Mouse (Mus musculus) heart, adult 18-20 months (tissue): Measurements from ENCODE around the gene Sdf4. TPM values are rescaled to one million over a fixed set of nuclear protein-coding genes. Genes with fewer than 3 reads are reported as not detected.

ENCODE experiments used
- DNase-seq, 2 experiments: peaks; one replicate each; pipeline ENCODE4 v3.0.0; 2021 to 2022; ENCODE audit warnings: mixed read lengths in 1 of 2
- total RNA-seq, 2 experiments: library from RNA; stranded (reverse); gene quantifications; 2 replicates each; pipeline ENCODE4 v1.2.3; 2021

Gene Sdf4
- total RNA-seq, 2 experiments from 2014 or later: 82.1 to 89.0 TPM

DNA sequence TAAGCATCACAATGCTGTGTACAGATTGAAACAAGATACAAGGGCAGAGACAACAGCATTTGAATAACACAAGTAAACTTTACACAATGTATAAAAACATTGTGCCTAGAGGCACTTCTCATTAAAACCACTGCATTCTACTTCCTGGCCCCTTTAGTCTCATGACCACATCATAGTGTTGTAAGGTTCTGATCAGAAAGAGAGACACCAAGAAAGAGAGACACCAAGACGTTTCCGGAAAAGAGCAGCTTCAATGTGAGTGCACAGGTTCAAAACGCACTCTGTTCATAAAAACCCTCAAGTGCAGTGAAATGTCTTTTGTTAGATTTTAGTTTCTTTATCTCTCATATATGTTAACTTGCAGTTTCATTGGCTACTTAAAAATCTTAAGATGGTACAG is 11.4 kb downstream of the Sdf4 start:
- DNase-seq: no peak

DNA sequence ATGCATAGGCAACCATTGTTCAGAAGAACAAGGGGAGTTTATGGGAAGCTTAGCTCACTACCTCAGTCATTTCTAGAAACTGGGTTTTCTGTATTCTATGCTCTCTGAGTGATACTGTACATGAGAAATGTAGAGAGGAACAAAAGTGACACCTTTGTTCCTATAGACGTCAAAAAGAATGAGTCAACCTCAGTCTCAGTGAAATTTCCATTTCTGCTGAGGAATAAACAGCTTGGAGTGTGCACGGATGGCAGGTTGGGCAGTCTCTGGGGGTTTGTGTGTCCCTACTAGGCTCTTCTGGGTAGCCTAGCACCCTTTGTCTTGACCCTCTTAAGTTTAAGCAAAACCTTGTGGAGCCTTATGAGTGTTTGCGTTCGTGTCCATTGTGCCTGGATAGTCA is 15.7 kb downstream of the Sdf4 start:
- DNase-seq: no peak

DNA sequence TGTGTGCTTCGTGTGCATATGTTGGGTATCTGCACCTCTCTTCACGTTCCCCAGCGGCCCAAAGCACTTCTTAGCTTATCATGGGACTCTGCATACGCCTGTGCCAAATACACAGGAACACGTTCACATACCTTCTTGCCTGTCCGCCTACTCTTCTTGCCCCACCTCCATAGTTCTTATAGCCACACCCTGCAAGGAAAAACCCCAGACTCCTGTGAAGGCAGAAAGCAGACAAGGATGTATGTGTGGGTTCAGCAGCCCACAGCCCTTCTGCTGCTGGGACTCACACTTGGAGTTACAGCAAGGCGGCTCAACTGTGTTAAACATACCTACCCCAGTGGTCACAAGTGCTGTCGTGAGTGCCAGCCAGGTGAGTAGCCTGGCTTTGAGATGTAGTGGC is 21.0 kb downstream of the Sdf4 start, which contains the start of gene Tnfrsf4:
Gene Tnfrsf4, plus strand, starts transcription at position 207 of the 400 bp plus-strand sequence.
- DNase-seq: no peak

DNA sequence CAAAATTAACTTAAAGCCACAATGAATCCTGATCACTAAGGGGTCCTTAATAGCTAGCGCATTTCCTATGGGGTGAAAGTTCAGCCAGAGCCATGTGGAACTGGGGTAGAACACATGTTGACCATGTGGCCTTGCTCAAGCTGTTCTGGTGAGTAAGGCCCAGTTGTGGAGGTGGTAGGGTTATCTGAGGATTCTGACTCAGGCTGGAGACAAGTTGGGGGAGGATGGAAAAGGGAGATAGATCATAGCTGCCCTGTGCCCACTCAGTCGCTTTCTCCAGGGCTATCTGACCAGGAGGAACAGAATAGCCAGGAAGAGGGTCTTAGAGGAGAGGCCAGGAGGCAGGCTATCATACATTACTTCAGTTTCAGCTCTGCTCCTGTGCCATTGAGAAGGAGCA is 21.8 kb downstream of the Sdf4 start:
- DNase-seq: no peak

DNA sequence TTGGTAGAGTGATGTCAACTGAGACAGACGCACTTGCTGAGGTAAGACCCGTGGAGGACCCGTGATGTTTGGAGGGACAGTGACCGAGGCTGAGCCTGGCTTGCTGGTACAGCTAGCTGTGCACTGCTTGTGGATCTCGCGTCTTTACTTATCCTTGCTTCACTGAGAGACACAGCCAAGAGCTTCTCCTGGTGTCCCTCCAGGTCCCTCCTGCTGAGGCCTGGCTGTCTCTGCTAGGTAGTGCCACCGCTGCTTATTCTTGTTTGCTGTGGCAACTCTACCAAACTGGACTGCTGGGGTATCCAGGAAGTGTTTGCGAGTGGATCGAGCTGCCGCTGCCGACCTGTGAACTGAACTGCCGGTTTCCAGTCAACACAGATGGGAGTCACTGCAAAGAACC is 27.1 kb downstream of the Sdf4 start:
- no peak for DNase-seq

DNA sequence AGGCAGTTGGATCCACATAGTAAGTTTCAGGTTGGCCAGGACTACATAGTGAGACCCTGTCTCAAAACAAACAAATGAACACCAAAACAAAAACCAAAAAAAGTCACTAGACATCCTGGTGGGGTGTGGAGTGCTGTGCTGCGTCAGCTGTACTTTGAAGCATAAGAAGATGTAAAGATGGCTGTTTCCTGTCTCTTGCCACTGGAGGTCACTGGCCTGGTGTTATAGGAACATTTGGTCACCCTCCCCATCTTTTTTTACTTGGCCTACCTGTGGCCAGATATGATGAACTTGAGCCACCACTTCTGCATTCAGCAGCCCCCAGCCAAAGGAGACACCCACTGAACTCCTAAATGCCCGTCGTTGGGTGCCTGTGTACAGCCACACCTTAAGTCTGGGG is 28.7 kb downstream of the Sdf4 start:
- no peak for DNase-seq

DNA sequence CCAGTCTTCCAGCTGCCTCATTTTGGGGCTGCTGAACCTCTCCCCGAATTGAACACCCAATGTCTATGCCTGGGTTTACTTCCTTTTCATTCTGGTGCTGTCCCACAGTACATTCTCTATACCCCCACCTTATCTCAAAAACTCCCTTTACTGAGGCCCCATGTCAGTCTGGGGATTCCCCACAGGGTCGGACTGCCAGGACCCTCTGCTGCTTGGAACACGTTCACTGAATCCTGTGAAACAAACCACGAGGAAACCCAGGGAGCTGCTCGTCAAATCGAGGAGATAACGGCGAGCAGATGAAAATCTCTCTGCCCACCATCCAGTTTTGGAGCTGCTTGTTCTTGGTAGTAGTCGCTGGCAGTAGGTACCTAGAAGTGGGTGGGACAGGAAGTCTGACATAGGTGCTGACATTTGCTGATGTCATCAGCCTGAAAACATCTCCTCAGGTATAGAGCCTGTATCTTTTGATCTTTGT is 29.3 kb downstream of the Sdf4 start:
- no peak for DNase-seq

DNA sequence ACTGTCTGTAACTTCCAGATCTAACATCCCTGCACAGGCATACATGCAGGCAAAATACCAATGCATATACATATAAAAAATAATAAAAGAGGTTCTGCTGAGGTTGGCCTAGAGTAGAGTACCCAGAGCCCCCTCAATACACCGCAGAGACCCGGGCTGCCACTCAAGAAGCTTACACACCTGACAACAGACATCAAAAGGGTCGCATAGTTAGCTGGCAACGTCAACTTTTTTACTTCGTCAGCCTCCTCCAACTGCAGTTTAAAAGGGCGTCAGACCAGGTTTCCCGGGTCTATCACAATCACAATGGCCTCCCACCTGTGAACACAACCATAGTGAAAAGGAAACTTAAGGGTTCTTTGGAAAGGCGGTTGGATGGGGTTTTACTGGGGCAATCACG is 30.8 kb downstream of the Sdf4 start:
- no peak for DNase-seq

DNA sequence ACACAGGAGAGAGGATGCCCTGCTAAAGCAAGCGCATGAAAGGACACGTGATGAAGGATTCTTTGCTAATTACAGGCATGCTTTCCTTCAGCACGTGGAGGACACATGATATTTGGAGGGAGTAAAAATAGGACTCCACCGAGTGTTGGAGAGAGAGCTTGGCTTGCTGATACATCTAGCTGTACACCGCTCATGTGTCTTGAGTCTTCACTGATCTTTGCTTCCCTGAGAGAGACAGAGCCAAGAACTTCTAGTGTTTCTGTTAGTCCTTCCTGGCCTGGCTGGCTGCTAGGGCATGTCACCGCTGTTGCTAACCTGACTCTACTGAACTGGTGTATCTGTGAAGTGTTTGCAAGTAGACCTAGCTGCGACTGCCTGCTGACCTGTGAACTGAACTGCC is 31.5 kb downstream of the Sdf4 start:
- DNase-seq: peak; percentile 59 to 62

DNA sequence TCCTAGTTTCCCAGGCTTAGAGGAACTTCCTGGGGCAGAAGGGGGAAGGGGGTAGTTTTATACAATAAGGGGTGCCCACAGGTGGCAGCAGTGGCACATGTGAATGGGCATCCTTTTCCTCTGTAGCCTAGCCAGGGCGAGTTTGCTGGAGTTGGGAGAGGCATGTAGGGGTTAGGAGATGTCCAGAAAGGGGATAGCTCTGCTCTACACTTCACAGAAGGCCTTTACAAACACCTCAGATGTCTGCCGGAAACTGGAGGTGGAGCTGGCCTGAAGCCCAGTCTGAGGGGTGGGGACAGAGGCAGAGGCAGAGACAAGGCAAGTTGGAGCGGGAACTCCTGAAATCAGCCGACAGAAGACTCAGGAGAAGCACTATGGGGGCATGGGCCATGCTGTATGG is 33.3 kb downstream of the Sdf4 start, which contains the start of gene Tnfrsf18:
Gene Tnfrsf18, plus strand, starts transcription at position 152 of the 400 bp plus-strand sequence.
- DNase-seq: peak; percentile 52 to 59

DNA sequence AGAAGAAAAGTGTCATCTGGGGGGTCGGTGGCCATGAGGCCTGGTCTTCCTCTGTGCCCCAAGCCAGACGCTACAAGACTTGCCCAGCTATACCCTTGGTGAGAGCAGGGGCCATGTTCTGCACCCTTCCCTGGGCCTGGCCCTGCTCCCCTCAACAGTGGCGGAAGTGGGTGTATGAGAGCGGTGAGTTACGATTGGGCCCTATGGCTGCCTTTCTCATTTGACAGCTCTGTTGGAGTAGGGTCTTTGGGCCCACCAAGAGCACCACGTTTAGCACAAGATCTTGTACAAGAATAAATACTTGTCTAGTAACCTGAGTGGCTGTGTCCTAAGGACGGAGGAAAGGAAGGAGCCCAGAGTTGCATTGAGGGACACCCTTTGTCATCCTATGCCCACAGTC is 35.9 kb downstream of the Sdf4 start:
- no peak for DNase-seq

DNA sequence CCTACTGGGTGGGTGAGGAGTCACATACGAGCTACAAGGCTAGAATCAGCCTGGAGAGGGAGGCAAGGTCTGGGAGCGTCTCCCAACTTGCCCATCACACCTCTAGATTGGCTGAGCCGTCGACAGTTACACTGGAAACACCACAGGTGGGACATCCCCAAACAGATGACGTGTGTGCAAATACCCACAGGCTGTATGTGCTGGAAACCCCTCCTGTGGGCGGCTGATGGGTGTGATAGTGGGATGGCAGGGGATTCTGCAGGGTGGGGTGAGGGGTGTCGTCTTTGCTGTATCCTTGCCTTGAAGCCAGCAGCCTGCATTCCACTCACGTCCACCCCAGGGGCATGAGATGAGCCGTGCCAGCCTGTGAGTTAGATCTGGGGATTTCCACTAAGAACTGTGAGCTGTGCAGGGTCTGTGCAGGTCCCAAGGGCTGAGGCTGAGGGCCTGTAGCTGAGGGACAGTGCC is 38.0 kb downstream of the Sdf4 start:
- no peak for DNase-seq

DNA sequence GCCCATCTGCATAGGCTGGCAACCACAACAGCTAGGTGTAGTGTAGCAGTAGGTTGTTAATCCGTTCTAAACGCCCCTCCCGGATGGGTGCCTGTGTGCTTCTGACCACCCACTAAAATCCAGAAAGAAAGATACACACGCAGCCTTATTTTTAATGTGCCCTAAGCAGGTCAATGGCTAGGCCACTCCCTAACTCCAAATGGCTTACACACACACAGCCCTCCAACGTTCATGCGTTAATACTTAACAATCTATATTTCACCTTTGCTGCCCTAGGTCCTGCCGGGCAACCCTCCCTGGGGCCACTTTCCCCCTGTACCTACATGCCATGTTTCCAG is 38.6 kb downstream of the Sdf4 start:
- no peak for DNase-seq

DNA sequence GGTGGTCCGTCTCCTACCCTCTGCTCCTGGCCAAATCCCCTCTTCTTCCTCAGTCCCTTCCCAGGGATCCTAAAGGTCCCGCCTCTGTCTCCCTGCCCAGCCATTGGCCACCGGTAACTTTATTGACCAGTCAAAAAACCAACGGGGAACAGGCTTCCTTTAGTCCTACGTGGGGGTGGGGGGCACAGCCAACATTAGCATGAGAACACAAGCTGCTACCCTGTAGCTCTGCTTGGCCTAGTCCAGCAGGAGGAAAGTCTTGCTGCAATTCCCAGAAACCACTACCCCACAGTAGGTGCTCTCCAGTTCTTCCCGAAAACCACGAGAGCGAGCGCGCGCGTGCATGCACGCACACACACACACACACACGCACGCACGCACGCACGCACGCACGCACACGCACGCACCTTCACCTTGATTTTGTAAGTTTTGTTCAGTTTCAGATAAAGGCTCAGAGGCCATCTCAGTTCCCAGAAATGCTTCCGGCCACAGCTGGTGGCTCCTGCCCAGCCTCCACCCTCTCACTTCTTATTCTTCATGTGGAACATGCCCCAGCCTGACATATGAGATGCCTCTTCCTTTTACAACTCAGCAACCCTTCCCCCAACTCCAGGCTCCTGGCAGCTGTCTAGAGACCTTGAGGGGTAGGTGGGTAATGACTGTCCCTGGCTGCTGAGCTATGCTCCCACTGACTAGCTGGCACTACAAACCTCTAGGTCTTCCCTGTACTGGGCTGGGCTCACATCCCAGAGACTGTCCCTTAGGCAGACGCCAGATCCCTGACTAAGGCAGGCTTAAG is 39.1 kb downstream of the Sdf4 start:
- DNase-seq: peak; percentile 91

DNA sequence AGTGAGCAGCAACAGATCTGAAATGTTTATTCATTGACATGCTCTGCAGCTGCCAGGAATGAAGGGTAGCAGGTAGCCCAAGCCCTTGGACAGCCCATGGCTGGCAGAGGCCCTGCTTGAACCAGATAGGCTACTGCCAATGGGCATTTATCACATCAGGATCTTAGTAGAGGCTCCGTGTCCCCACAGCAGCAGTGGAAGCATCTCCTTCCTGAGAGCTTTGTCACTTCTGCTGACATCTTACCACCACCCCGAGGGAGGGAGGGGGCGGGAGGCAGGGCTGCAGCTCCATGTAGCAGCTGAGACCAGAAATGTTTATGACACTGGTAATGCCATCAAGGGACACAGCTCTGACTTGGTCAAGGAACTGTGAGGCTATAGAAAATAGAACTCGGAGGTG is 40.2 kb downstream of the Sdf4 start:
- no peak for DNase-seq

DNA sequence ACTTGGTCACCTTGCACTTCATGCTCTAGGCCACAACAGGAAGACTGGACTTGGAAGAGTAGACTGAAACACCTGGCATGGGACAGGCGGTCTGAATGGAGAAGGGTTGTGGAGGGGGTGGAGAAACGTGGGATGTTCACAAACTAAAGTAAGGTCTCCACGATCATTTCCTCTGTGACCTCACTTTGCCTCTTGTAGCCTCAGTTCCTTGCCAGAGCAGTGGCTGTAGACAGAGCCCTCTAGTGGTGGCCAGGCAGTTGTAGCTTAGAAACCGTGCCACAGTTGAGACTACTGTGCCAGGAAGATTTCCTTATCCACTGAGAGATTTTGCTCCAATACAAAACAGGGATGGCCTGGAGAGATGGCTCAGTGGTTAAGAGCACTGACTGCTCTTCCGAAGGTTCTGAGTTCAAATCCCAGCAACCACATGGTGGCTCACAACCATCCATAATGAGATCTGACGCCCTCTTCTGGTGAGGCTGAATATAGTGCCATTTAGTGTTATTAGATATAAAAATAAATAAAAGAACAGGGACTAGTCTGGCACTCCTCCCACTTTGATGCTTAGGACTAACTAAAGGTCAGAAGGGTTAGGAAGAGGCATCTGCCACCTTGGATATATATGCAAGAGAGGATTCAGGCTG is 40.9 kb downstream of the Sdf4 start:
- peak; percentile 61 to 62 for DNase-seq

DNA sequence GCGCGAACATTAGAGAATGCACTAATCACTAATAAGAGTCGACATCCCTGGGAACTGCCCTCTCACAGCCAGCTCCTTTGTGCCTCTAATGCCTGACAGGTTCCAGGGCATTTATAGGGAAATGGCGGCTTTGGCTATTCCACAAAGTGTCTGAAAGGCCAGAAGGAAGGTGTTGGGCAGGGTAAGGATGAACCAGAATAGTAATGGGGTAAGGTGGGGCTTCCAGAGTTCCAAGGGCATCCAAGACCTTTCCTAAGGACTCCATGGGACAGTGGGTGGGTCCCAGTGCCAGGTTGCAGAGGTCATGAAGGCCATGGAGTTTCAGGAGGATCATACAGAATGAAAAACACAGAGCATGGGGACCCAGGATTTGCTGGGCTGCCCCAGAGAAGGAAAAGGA is 41.6 kb downstream of the Sdf4 start:
- DNase-seq: no peak

DNA sequence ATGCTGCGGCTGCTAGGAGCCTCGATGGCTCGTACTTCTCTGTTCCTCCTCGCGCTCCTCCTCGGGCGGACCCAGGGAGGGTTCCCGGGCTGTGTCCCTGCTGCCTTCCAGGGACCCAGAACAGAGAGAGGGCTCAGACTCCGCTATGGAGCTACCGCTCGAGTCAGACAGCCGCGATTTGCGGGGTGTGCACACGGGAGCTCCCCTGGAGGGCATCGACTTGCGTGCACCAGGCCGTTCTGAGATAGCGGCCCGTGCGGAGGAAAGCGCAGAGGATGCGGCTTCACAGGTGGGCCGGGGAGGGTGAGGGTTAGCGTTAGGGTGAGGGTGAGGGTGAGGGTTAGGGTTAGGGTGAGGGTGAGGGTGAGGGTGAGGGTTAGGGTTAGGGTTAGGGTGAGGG is 42.2 kb downstream of the Sdf4 start:
- no peak for DNase-seq

DNA sequence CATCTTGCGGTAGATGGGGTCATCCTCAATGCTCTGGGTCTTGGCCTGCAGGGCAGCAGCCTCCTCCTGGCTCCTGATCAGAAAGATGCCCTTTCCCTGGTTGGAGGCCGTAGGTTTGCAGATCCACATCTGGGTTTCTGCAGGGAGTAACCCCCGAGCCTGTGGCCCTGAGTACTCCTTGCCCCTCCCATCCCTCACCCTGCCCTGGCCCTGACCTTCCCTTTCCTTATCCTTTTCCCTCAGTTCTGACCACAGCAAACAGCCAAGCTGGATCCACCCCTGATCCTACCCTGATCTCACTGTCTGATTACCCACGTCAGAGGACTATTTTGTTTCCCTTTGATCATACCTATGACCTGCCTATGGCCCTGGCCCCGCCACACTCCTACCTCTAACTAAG is 52.1 kb downstream of the Sdf4 start:
- no peak for DNase-seq

DNA sequence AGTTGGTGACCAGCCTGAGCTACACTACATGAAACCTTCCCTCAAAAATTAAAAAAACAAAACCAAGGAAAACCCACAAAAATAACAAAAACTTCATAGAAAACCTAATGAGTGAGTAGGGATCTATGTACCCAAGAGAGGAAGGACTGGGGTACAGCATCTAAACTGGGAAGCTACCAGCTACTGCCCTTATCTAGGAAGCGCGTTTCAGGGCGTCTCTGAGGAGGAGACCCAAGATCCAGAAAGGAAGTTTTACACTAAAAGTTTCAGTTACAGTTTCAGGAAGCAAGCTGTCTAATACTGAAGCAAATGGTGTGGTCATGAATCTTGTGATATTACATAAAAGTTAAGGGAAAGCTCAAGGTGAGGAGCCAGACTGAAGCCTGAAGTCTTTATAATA is 57.1 kb downstream of the Sdf4 start:
- DNase-seq: no peak

DNA sequence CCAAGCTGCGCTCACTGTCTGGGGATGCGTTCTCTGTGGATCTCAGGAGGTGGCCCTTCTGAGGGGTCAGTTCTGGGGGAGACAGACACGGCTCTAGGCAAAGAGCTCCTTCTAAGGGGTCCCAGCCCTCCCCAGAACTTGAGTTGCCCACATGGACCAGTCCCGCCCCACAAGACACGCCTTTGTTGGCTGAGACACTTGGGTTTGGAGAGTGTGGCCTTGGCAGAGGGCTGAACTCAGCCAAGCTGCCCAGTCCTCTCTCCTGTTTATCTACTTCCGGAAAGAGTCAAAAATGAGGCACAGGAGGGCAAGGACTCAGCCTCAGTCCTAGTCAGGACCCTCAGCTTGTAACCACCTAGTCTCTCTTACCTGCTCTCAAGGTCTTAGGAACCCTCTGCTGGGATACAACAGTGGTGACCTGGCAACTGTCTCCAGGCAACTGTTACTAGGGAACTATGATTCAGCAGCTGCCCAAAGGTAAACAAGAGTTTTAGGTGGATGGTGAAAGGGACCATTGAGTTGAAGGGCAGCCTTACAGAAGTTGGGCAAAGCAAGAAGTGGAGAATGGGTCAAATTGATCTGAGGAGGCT is 57.8 kb downstream of the Sdf4 start:
- peak in 1 of 2 experiments; percentile 18 for DNase-seq

DNA sequence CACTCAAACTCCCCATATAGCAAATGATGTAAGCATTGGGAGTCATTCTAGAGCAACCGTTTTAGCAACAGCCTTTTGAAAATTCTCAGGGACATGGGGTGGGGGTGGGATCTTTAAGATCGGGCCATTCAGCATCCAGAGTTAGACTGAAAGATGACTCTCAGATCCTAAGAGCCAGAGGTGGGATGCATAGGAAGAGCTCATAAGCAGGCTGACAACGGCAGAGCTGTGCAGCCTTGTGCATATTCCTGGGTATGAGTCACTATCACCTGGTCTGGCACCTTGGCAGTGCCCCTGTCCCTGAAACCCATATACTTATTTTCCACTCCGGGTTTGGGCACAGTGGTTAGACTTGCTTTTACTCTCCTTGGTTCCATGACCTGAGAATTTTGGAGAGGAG is 60.4 kb downstream of the Sdf4 start:
- no peak for DNase-seq

DNA sequence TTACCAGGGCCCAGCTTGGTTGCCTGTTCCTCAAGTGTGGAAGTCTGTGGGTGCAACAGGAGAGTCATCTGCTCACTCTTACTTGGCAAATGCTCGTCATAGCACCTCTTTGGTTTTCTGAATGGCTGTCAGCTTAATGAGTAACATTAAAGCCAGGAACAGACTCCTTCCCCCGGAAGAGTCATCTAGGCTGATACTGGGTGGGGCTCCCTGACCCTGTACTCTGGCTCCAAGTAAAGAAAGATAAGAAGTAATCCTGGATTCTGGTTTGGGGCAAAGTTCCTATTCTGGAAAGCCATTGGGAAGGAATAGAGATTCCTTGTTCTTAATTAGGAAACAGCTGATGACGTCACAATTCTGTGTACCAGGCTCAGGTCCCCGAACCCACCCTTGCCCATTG is 61.5 kb downstream of the Sdf4 start:
- no peak for DNase-seq
